In genomic region chr11:83815628-83816027, GRCm38 (mm10) we compare ENCODE assay signal across 8 mouse cellular contexts. TPM values are rescaled to one million over a fixed set of nuclear protein-coding genes. Genes with fewer than 3 reads are reported as not detected.
DNase-seq lines count a peak whose midpoint lies in the region; ATAC-seq and TF ChIP-seq lines count a peak whose summit lies in the region.

No protein-coding gene starts in this region.

- no peak overlapping the region; the same call in 1 of the 2 replicates for H3K27ac ChIP-seq in kidney, embryonic 14.5 days (ENCODE audit: low read depth, low read length)
- no peak overlapping the region for H3K27ac ChIP-seq in midbrain, postnatal 0 days (ENCODE audit: low read depth, low read length)

- no peaks in the 10 kb centered on the region for H3K36me3 ChIP-seq in kidney, embryonic 14.5 days (ENCODE audit: control insufficient read depth, insufficient read depth, low read length)
- no peaks in the 10 kb centered on the region for H3K36me3 ChIP-seq in midbrain, postnatal 0 days (ENCODE audit: insufficient read depth, low read length)

- no peaks in the 10 kb centered on the region for H3K27me3 ChIP-seq in kidney, embryonic 14.5 days (ENCODE audit: control insufficient read depth, insufficient read depth, low read length)
- no peaks in the 10 kb centered on the region for H3K27me3 ChIP-seq in midbrain, postnatal 0 days (ENCODE audit: insufficient read depth, low read length)

- intact Hi-C loops in gastrocnemius, postnatal 14 days (cut with DNase I; ENCODE audit: low total_unique reads) = no loop called here

- H3K9ac ChIP-seq in kidney, embryonic 14.5 days (ENCODE audit: low read depth, low read length) = no peak overlapping the region
- H3K9ac ChIP-seq in midbrain, postnatal 0 days (replicated peaks; ENCODE audit: low read length, poor library complexity, severe bottlenecking) = no peak overlapping the region

- WGBS in kidney, embryonic 14.5 days = 8% methylated on average over 9 of the region's 9 CpGs
- 7% methylated on average over 9 of the region's 9 CpGs for WGBS in midbrain, postnatal 0 days

- DNase-seq in kidney, adult 11 months = peak; percentile 79
- peak; percentile 32 for DNase-seq in MN1 (ENCODE audit: low spot score)
- peak; percentile 41 to 58 for DNase-seq in cerebellum, adult 18-20 months
- peak; percentile 28 for DNase-seq in gastrocnemius, postnatal 14 days
- peak; percentile 35 to 80 for DNase-seq in layer of hippocampus, postnatal 25 days (ENCODE audit: extremely low spot score in 1 of 2, low spot score in 1 of 2)
- peak; percentile 80 for DNase-seq in midbrain, postnatal 0 days (ENCODE audit: low spot score)
- DNase-seq in thymus, postnatal 36 days = peak; percentile 21 to 25

- no peak overlapping the region for H3K4me2 ChIP-seq in kidney, embryonic 14.5 days (replicated peaks; ENCODE audit: low read depth, low read length)
- H3K4me2 ChIP-seq in midbrain, postnatal 0 days (ENCODE audit: low read depth, low read length, poor library complexity, severe bottlenecking) = no peak overlapping the region

- H3K9me3 ChIP-seq in kidney, embryonic 14.5 days (ENCODE audit: control insufficient read depth, low read length) = no peaks in the 10 kb centered on the region
- H3K9me3 ChIP-seq in midbrain, postnatal 0 days (ENCODE audit: low read length) = no peaks in the 10 kb centered on the region

- peak; percentile 76 for TF ChIP-seq CTCF in midbrain, postnatal 0 days (IDR thresholded peaks at IDR 0.05)

- no peaks in the 10 kb centered on the region for H3K4me1 ChIP-seq in kidney, embryonic 14.5 days (ENCODE audit: control insufficient read depth, insufficient read depth, low read length)
- no peaks in the 10 kb centered on the region for H3K4me1 ChIP-seq in midbrain, postnatal 0 days (ENCODE audit: insufficient read depth, low read length)

- no peak overlapping the region for H3K4me3 ChIP-seq in kidney, embryonic 14.5 days (ENCODE audit: low read length)
- H3K4me3 ChIP-seq in midbrain, postnatal 0 days (ENCODE audit: low read depth, low read length) = no peak overlapping the region

- ATAC-seq in kidney, embryonic 14.5 days (ENCODE audit: low FRiP score, low TSS enrichment) = no peak
- ATAC-seq in midbrain, postnatal 0 days (ENCODE audit: low FRiP score) = no peak

RNA-seq across cellular contexts. Expression of gene Hnf1b, which starts 34.2 kb away (rescaled TPM):
- polyA plus RNA-seq in kidney, embryonic 14.5 days (2014; fragmentation: Nextera tagmentation; extraction: Ambion mirVana) = 51.6 and 84.2 TPM in 2 replicates
- not detected for total RNA-seq in gastrocnemius, postnatal 14 days (2021)
- under 1 TPM; 0.12 to 0.16 TPM for total RNA-seq in layer of hippocampus, postnatal 25 days (2021)
- not detected in 2 replicates for total RNA-seq in midbrain, postnatal 0 days (2014; rRNA removed)
- 0.22 and 0.31 TPM in 2 replicates for polyA plus RNA-seq in midbrain, postnatal 0 days (2015; fragmentation: Nextera tagmentation; extraction: Ambion mirVana)

Comparison
In these comparisons a context has a peak if more than half of its experiments do, and no peak if none do; other contexts are left out.
1. DNase-seq: peak in every context shown above with its lines; median percentile 80 in midbrain, postnatal 0 days; 79 in kidney, adult 11 months; 58 in layer of hippocampus, postnatal 25 days; 50 in cerebellum, adult 18-20 months; 32 in MN1; 28 in gastrocnemius, postnatal 14 days; 23 in thymus, postnatal 36 days.